Mouse (Mus musculus) embryonic facial prominence, embryonic 12.5 days (tissue): ENCODE measurements around the gene Eml4. TPM values are rescaled to one million over a fixed set of nuclear protein-coding genes. Genes with fewer than 3 reads are reported as not detected.

Experiments
- ATAC-seq: fragments of 200-750 bp; cut with Nextera tagmentation; 2 replicates; pipeline ENCODE4 v1.8.0; 2017; ENCODE audit not compliant: insufficient number of reproducible peaks, insufficient read depth, low FRiP score, low TSS enrichment
- H3K27ac ChIP-seq: fragments of 300-500 bp; sonication (generic); 2 replicates; pipeline ENCODE4 v1.5.1; 2016; ENCODE audit warnings: mild to moderate bottlenecking
- H3K27me3 ChIP-seq: fragments of 300-500 bp; sonication (generic); 2 replicates; pipeline ENCODE4 v1.6.1; 2016; ENCODE audit warnings: mild to moderate bottlenecking, moderate library complexity
- H3K36me3 ChIP-seq: fragments of 300-500 bp; sonication (generic); 2 replicates; pipeline ENCODE4 v1.6.1; 2016; ENCODE audit warnings: mild to moderate bottlenecking
- H3K4me1 ChIP-seq: fragments of 300-500 bp; sonication (generic); 2 replicates; pipeline ENCODE4 v1.6.1; 2016
- H3K4me2 ChIP-seq: fragments of 300-500 bp; sonication (generic); replicated peaks from 2 replicates; pipeline ENCODE4 v1.6.1; 2016; ENCODE audit warnings: mild to moderate bottlenecking, moderate library complexity
- H3K4me3 ChIP-seq: fragments of 300-500 bp; sonication (generic); 2 replicates; pipeline ENCODE4 v1.5.1; 2016; ENCODE audit warnings: mild to moderate bottlenecking
- H3K9ac ChIP-seq: fragments of 300-500 bp; sonication (generic); 2 replicates; pipeline ENCODE4 v1.6.1; 2016; ENCODE audit warnings: mild to moderate bottlenecking, moderate library complexity
- H3K9me3 ChIP-seq: fragments of 300-500 bp; sonication (generic); 2 replicates; pipeline ENCODE4 v1.6.1; 2016; ENCODE audit warnings: mild to moderate bottlenecking, moderate library complexity
- WGBS: fragments of 180-500 bp; shearing (Covaris S2); methylation state at CpG from one replicate; pipeline ENCODE4 v1.1.7; 2016; 5-methylcytosine and 5-hydroxymethylcytosine counted together
- polyA plus RNA-seq: library from polyadenylated mRNA; unstranded; fragments of >200 nt; fragmentation: Nextera tagmentation; extraction: Ambion mirVana; gene quantifications from 2 replicates; pipeline ENCODE4 v1.2.1, GENCODE M21; 2016

Eml4 gene
- polyA plus RNA-seq, 1 experiment from 2014 or later: 66.7 TPM

- Histone ChIP-seq H3K4me1 (peaks cover 20% of the 10 kb centered on the region), H3K27ac (peak overlapping the region; percentile 95), H3K27me3 (no peaks in the 10 kb centered on the region), H3K36me3 (no peaks in the 10 kb centered on the region), H3K9me3 (no peaks in the 10 kb centered on the region), H3K4me2 (peak overlapping the region; percentile 66), H3K9ac (peak overlapping the region; percentile 95), H3K4me3 (peak overlapping the region; percentile 87)
- WGBS: 6% methylated on average over 13 of the region's 13 CpGs
- no peak for ATAC-seq
Observed at GRCm38 (mm10) chr17:83351601-83352413, 1.1 kb downstream of the Eml4 start.

GRCm38 (mm10) chr17:83352456-83352855 lies 1.7 kb downstream of the Eml4 start:
- Histone ChIP-seq H3K27ac (peak overlapping the region; percentile 66), H3K36me3 (no peaks in the 10 kb centered on the region), H3K9me3 (no peaks in the 10 kb centered on the region), H3K4me2 (peak overlapping the region; percentile 66), H3K4me3 (peak overlapping the region; percentile 87), H3K9ac (peak overlapping the region; percentile 95; the same call in 1 of the 2 replicates), H3K4me1 (peaks cover 20% of the 10 kb centered on the region), H3K27me3 (no peaks in the 10 kb centered on the region)
- ATAC-seq: no peak
- 1% methylated on average over 2 of the region's 2 CpGs for WGBS

DNA sequence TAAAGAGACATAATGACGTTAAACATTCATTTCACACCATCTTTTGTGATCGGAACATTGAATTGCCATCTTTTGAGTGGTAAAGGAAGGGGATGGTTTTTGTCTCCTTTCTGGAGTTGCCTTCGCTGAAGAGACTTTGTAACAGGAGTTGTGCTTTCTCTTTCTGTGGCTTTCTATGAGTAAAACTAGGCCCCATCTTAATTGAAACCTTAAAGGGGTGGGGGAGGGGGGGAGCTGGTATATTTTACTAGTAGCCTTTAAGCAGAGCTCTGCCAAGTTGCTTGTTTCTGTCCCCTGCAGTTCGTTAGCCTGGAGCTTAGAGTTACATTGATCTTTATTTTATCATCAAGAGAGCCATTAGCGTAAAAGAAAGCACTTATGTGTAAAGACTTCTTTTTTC lies 2.3 kb downstream of the Eml4 start:
- 9% methylated on average over 5 of the region's 5 CpGs for WGBS
- peak overlapping the region; percentile 66 for H3K4me2 ChIP-seq
- H3K4me1 ChIP-seq: peaks cover 20% of the 10 kb centered on the region
- peak overlapping the region; percentile 66 for H3K27ac ChIP-seq
- peak overlapping the region; percentile 87 for H3K4me3 ChIP-seq
- H3K27me3 ChIP-seq: no peaks in the 10 kb centered on the region
- no peak overlapping the region for H3K9ac ChIP-seq
- no peaks in the 10 kb centered on the region for H3K36me3 ChIP-seq
- no peaks in the 10 kb centered on the region for H3K9me3 ChIP-seq
- no peak for ATAC-seq

DNA sequence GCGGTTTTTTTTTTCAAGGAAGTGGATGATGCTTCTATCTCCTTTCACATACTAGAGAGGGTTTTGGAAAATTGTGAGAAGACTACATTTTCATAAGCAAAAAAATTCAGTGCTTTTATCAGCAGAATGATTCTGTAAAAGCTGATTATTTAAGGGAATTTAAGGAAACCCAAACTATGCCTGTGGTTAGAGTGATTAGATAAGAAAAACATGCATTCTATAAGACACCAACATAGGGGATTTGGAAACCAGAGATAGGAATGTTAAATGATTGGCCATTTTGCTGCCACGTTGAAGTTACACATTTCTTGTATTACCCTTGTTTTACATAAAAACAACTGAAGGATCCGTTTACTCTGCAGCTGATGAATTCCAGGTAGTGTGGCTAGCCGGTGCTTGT lies 2.7 kb downstream of the Eml4 start:
- Histone ChIP-seq H3K4me2 (peak overlapping the region; percentile 66), H3K9me3 (no peaks in the 10 kb centered on the region), H3K9ac (no peak overlapping the region), H3K4me1 (peaks cover 20% of the 10 kb centered on the region), H3K36me3 (no peaks in the 10 kb centered on the region), H3K27me3 (no peaks in the 10 kb centered on the region), H3K27ac (peak overlapping the region; percentile 42; the same call in 1 of the 2 replicates), H3K4me3 (no peak overlapping the region)
- no peak for ATAC-seq
- 17% methylated on average over 4 of the region's 4 CpGs for WGBS

DNA sequence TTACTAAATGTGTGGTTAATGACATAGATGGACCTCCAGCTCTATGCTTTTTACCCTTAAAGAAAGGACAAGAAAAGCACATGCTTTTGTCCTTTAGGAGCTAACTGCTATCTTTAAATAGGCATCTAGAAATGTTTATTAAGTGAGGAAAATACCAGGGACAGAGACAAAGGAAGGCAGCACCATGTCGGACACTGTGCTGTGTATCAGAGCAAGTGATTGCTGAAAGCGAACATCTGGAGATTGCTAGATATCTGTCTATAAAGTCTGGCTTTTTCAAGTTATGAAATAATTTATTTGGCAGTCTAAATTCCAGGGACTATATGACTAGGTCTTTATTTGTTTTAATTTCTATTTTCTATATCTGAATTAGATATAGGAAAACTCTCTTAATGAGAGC lies 4.8 kb downstream of the Eml4 start:
- Histone ChIP-seq H3K27me3 (no peaks in the 10 kb centered on the region), H3K27ac (no peak overlapping the region), H3K36me3 (no peaks in the 10 kb centered on the region), H3K9me3 (no peaks in the 10 kb centered on the region), H3K4me1 (peaks cover 16% of the 10 kb centered on the region), H3K4me3 (no peak overlapping the region), H3K9ac (no peak overlapping the region), H3K4me2 (no peak overlapping the region)
- ATAC-seq: no peak
- WGBS: 86% methylated on average over 2 of the region's 2 CpGs

GRCm38 (mm10) chr17:83359934-83360333 lies 9.2 kb downstream of the Eml4 start:
- Histone ChIP-seq H3K4me2 (no peak overlapping the region), H3K27me3 (no peaks in the 10 kb centered on the region), H3K27ac (no peak overlapping the region), H3K36me3 (no peaks in the 10 kb centered on the region), H3K9ac (no peak overlapping the region), H3K4me3 (no peak overlapping the region), H3K9me3 (no peaks in the 10 kb centered on the region), H3K4me1 (peaks cover 10% of the 10 kb centered on the region)
- 84% methylated on average over 4 of the region's 4 CpGs for WGBS
- no peak for ATAC-seq

DNA sequence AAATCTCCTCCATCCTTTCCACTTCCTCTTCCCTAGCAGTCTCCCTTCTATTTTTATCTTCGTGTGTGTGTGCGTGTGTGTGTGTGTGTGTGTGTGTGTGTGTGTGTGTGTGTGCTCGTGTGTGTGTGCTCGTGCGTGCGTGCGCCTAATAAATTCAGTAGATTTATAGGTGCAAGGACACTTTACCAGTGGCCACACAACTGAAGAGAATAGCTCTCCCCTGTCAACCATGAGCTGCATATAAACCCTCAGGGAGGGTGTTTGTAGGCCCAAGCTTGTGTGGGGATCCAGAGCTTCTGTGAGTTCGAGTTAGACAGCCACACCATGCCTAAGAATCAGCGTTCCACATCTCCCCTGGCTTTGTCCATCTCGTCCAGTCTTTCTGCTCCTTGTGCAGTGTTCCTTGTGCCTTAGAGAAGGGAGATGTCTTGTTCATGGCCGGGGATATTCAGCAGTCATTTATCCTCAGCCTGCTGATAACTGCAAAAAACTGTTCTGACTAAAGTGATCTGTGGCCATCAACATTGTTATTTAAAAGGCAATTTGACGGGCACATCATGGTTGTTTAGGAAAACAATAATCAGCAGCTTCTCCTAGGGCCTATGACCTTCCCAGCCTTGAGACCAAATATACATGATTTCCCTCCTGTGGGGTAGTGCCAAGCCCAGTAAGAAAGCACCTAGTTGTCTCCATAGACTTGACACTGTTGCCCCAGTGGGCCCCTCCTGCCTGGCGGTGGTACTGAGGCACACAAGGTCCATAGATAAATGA lies 10.2 kb downstream of the Eml4 start:
- 85% methylated on average over 13 of the region's 13 CpGs for WGBS
- ATAC-seq: no peak
- Histone ChIP-seq H3K4me3 (no peak overlapping the region), H3K27ac (no peak overlapping the region), H3K4me1 (peaks cover 14% of the 10 kb centered on the region), H3K4me2 (no peak overlapping the region), H3K27me3 (no peaks in the 10 kb centered on the region), H3K36me3 (no peaks in the 10 kb centered on the region), H3K9me3 (no peaks in the 10 kb centered on the region), H3K9ac (no peak overlapping the region)

DNA sequence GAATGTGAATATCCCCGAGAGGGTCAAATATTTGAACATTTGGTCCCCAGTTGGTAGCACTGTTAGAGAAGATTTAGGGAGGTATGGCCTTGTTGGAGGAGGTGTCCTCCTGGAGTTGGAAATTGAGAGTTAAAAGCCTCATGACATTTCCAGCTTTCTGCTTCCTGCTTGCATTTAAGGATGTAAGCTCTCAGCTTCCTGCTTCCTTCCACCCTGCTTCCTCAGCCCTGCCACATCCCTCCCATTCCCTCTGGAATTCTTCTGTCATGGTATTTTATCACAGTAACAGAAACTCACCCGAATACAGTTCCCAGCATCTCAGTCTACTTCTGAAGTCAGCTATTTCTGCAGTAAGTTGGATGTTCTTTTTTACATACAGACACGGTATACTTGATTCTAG lies 12.3 kb downstream of the Eml4 start:
- H3K9me3 ChIP-seq: no peaks in the 10 kb centered on the region
- peaks cover 17% of the 10 kb centered on the region for H3K4me1 ChIP-seq
- no peaks in the 10 kb centered on the region for H3K36me3 ChIP-seq
- no peak overlapping the region for H3K4me2 ChIP-seq
- H3K4me3 ChIP-seq: no peak overlapping the region
- H3K27ac ChIP-seq: no peak overlapping the region
- no peak overlapping the region for H3K9ac ChIP-seq
- no peak for ATAC-seq
- WGBS: 58% methylated on average over 3 of the region's 3 CpGs
- H3K27me3 ChIP-seq: no peaks in the 10 kb centered on the region

DNA sequence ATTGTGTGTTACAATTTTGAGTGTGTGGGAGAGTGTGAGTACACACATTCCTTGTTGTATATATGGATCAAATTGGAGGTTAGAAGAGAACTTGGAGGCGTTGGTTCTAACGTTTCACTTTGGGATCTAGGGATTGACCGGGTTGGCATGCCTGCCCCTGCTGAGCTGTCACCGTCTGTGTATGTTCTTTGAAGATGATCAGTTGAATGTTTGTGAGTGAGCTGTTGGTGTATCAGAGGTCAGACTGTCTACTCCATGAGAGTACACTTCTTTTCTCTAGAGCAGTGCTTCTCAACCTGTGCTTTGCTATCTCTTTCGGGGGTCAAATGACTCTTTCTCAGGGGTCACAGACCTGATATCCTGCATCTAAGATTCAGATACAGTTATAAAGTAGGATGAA lies 13.6 kb downstream of the Eml4 start:
- Histone ChIP-seq H3K9ac (no peak overlapping the region), H3K4me1 (peaks cover 17% of the 10 kb centered on the region), H3K27me3 (no peaks in the 10 kb centered on the region), H3K9me3 (no peaks in the 10 kb centered on the region), H3K4me3 (no peak overlapping the region), H3K36me3 (no peaks in the 10 kb centered on the region), H3K4me2 (no peak overlapping the region), H3K27ac (no peak overlapping the region)
- WGBS: 75% methylated on average over 5 of the region's 5 CpGs
- ATAC-seq: no peak

DNA sequence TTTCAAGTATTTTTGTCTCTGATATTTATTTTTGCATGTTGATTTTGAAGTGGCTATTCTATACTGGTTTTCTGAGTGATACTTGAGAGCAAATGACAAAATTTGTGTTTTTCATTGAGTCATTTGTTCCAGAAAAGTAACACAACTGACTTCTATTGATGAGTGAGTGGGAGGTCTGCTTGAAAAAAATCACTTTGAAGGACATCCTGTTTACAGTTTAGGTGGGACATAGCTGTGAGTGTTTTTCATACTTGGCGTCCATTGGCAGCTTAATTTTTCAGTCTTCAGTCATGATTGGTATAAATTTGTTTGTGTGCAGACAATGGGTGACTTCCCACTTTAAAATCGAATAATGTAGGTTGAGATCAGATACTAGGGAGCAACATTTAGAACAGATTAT lies 14.4 kb downstream of the Eml4 start:
- H3K27me3 ChIP-seq: no peaks in the 10 kb centered on the region
- no peaks in the 10 kb centered on the region for H3K36me3 ChIP-seq
- H3K9me3 ChIP-seq: no peaks in the 10 kb centered on the region
- 77% methylated on average over 2 of the region's 2 CpGs for WGBS
- H3K4me2 ChIP-seq: no peak overlapping the region
- H3K9ac ChIP-seq: no peak overlapping the region
- H3K27ac ChIP-seq: no peak overlapping the region
- ATAC-seq: no peak
- no peak overlapping the region for H3K4me3 ChIP-seq
- peaks cover 17% of the 10 kb centered on the region for H3K4me1 ChIP-seq

GRCm38 (mm10) chr17:83365614-83366355 lies 15.1 kb downstream of the Eml4 start:
- Histone ChIP-seq H3K9me3 (no peaks in the 10 kb centered on the region), H3K4me2 (no peak overlapping the region), H3K36me3 (no peaks in the 10 kb centered on the region), H3K4me3 (no peak overlapping the region), H3K27me3 (no peaks in the 10 kb centered on the region), H3K27ac (peak overlapping the region; percentile 32; the same call in 1 of the 2 replicates), H3K4me1 (peaks cover 17% of the 10 kb centered on the region), H3K9ac (no peak overlapping the region)
- ATAC-seq: no peak
- 35% methylated on average over 11 of the region's 11 CpGs for WGBS
